Mouse (Mus musculus): Measurements from ENCODE around the gene Gm5891.
"Not testable (repeated sequence)": the region's sequence is repeated elsewhere in the genome, so short reads cannot be mapped to it uniquely, and the experiment has no call there.

Gene Gm5891

DNA sequence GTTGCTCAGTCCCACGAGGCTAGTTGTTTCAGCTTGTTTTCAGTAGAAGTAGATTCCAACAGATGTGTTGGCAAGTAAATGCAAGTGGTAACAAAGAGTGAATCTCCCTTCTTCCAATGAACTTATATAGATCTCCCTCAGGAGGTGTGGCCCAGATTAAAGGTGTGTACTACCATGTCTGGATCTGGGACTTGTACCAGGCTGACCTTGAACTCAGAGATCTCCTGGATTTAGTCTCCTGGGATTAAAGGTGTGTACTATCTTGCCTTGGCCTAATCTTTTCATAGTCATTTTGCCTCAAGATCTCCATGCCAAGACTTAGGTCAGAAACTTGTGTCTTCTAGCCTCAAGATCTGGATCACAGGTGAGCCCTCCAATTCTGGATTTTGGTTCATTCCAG, at the start of gene Gm5891:
Gene Gm5891, minus strand, starts transcription at position 101 of the 400 bp plus-strand sequence.
- DNase-seq, result not testable (repeated sequence)

Data from lung, postnatal 14 days (tissue).